Mouse (Mus musculus): ENCODE data around the gene Arhgap15.

GRCm38 (mm10) chr2:43962466-43962865, 213.8 kb downstream of the Arhgap15 start:
- TF ChIP-seq POLR2AphosphoS5 (IDR thresholded peaks at IDR 0.05; ENCODE audit: insufficient replicate concordance, low read depth, low read length) (no peak), CTCF (IDR thresholded peaks at IDR 0.05; ENCODE audit: low read depth, low read length) (no peak), GATA1 (IDR thresholded peaks at IDR 0.05; ENCODE audit: borderline replicate concordance, low read length) (no peak)

Data from G1E (cell line).